Mouse (Mus musculus) hindbrain, embryonic 11.5 days (tissue): ENCODE results near the gene Ubtf. TPM values are rescaled to one million over a fixed set of nuclear protein-coding genes. Genes with fewer than 3 reads are reported as not detected.

Experiments
- ATAC-seq: fragments of 200-750 bp; cut with Nextera tagmentation; 2 replicates; pipeline ENCODE4 v1.8.0; 2017; ENCODE audit warnings: mild to moderate bottlenecking, moderate TSS enrichment, moderate library complexity; ENCODE audit not compliant: low FRiP score
- DNase-seq: peaks from one replicate; pipeline ENCODE4 v3.0.0-alpha.2; 2015; ENCODE audit warnings: low spot score
- H3K27ac ChIP-seq: fragments of 300-500 bp; sonication (generic); 2 replicates; pipeline ENCODE4 v1.5.1; 2014; ENCODE audit warnings: mild to moderate bottlenecking, low read depth, low read length
- H3K27me3 ChIP-seq: fragments of 300-500 bp; sonication (generic); 2 replicates; pipeline ENCODE4 v1.6.1; 2014; ENCODE audit warnings: mild to moderate bottlenecking, low read length, moderate library complexity, mixed read lengths; ENCODE audit not compliant: control insufficient read depth, insufficient read depth
- H3K36me3 ChIP-seq: fragments of 300-500 bp; sonication (generic); 2 replicates; pipeline ENCODE4 v1.6.1; 2014; ENCODE audit warnings: mild to moderate bottlenecking, low read length, moderate library complexity, mixed read lengths; ENCODE audit not compliant: control insufficient read depth, insufficient read depth
- H3K4me1 ChIP-seq: fragments of 300-500 bp; sonication (generic); replicated peaks from 2 replicates; pipeline ENCODE4 v1.6.1; 2014; ENCODE audit warnings: low read length, mixed read lengths; ENCODE audit not compliant: control insufficient read depth, insufficient read depth
- H3K4me2 ChIP-seq: fragments of 300-500 bp; sonication (generic); replicated peaks from 2 replicates; pipeline ENCODE4 v1.6.1; 2014; ENCODE audit warnings: mild to moderate bottlenecking, low read depth, low read length
- H3K4me3 ChIP-seq: fragments of 300-500 bp; sonication (generic); 2 replicates; pipeline ENCODE4 v1.5.1; 2014; ENCODE audit warnings: low read depth, low read length
- H3K9ac ChIP-seq: fragments of 300-500 bp; sonication (generic); 2 replicates; pipeline ENCODE4 v1.6.1; 2014; ENCODE audit warnings: low read depth, low read length
- H3K9me3 ChIP-seq: fragments of 300-500 bp; sonication (generic); 2 replicates; pipeline ENCODE4 v1.6.1; 2016; ENCODE audit warnings: low read length; ENCODE audit not compliant: control insufficient read depth
- WGBS: fragments of 180-500 bp; shearing (Covaris S2); extraction: QIAGEN DNeasy Blood & Tissue Kit; methylation state at CpG from one replicate; pipeline ENCODE4 v1.1.7; 2014; 5-methylcytosine and 5-hydroxymethylcytosine counted together
- polyA plus RNA-seq: library from polyadenylated mRNA; unstranded; fragments of >200 nt; fragmentation: Nextera tagmentation; extraction: Ambion mirVana; gene quantifications from 2 replicates; pipeline ENCODE4 v1.2.1, GENCODE M21; 2014

Gene Ubtf
- polyA plus RNA-seq, 1 experiment from 2014 or later, result 82.1 TPM

- H3K9me3 ChIP-seq, result no peaks in the 10 kb centered on the region
- no peaks in the 10 kb centered on the region for H3K4me1 ChIP-seq
- H3K4me2 ChIP-seq, result no peak overlapping the region
- ATAC-seq (no peak), DNase-seq (no peak)
- H3K27ac ChIP-seq, result no peak overlapping the region
- no peaks in the 10 kb centered on the region for H3K36me3 ChIP-seq
- no peak overlapping the region for H3K4me3 ChIP-seq
- no peaks in the 10 kb centered on the region for H3K27me3 ChIP-seq
- WGBS, result 88% methylated on average over 3 of the region's 3 CpGs
- no peak overlapping the region for H3K9ac ChIP-seq
Measured at GRCm38 (mm10) chr11:102349189-102349954, 29.8 kb upstream of the Ubtf start.

- WGBS, result 82% methylated on average over 11 of the region's 11 CpGs
- no peak for ATAC-seq
Measured at GRCm38 (mm10) chr11:102348771-102349170, 29.2 kb upstream of the Ubtf start.

GRCm38 (mm10) chr11:102348101-102348585 is 28.6 kb upstream of the Ubtf start:
- no peaks in the 10 kb centered on the region for H3K36me3 ChIP-seq
- ATAC-seq (no peak), DNase-seq (no peak)
- no peak overlapping the region for H3K4me3 ChIP-seq
- 87% methylated on average over 7 of the region's 7 CpGs for WGBS
- no peaks in the 10 kb centered on the region for H3K27me3 ChIP-seq
- H3K9me3 ChIP-seq, result no peaks in the 10 kb centered on the region
- H3K9ac ChIP-seq, result no peak overlapping the region
- H3K4me2 ChIP-seq, result no peak overlapping the region
- no peak overlapping the region for H3K27ac ChIP-seq
- H3K4me1 ChIP-seq, result no peaks in the 10 kb centered on the region

More at GRCm38 (mm10) chr11:102348771-102349170, 29.2 kb upstream of the Ubtf start:
- no peak overlapping the region for H3K9ac ChIP-seq
- no peak for DNase-seq
- no peaks in the 10 kb centered on the region for H3K4me1 ChIP-seq
- no peak overlapping the region for H3K4me3 ChIP-seq
- H3K27ac ChIP-seq, result no peak overlapping the region
- no peaks in the 10 kb centered on the region for H3K36me3 ChIP-seq
- no peak overlapping the region for H3K4me2 ChIP-seq
- no peaks in the 10 kb centered on the region for H3K27me3 ChIP-seq
- no peaks in the 10 kb centered on the region for H3K9me3 ChIP-seq

- Histone ChIP-seq H3K9ac (no peak overlapping the region), H3K27ac (no peak overlapping the region), H3K9me3 (no peaks in the 10 kb centered on the region), H3K4me2 (no peak overlapping the region), H3K27me3 (no peaks in the 10 kb centered on the region), H3K4me1 (no peaks in the 10 kb centered on the region), H3K36me3 (no peaks in the 10 kb centered on the region), H3K4me3 (no peak overlapping the region)
- 65% methylated on average over 5 of the region's 5 CpGs for WGBS
- ATAC-seq, result no peak
- DNase-seq, result no peak
Measured at GRCm38 (mm10) chr11:102347683-102348082, 28.1 kb upstream of the Ubtf start.

- DNase-seq (no peak), ATAC-seq (no peak)
- Histone ChIP-seq H3K27me3 (no peaks in the 10 kb centered on the region), H3K9me3 (no peaks in the 10 kb centered on the region), H3K4me1 (no peaks in the 10 kb centered on the region), H3K36me3 (no peaks in the 10 kb centered on the region), H3K9ac (no peak overlapping the region), H3K4me3 (no peak overlapping the region), H3K4me2 (no peak overlapping the region), H3K27ac (no peak overlapping the region)
- 69% methylated on average over 5 of the region's 5 CpGs for WGBS
Measured at GRCm38 (mm10) chr11:102346926-102347325, 27.4 kb upstream of the Ubtf start.

- H3K36me3 ChIP-seq, result no peaks in the 10 kb centered on the region
- no peaks in the 10 kb centered on the region for H3K4me1 ChIP-seq
- H3K27ac ChIP-seq, result no peak overlapping the region
- no peak for DNase-seq
- H3K27me3 ChIP-seq, result no peaks in the 10 kb centered on the region
- H3K9ac ChIP-seq, result no peak overlapping the region
- 89% methylated on average over 3 of the region's 3 CpGs for whole genome bisulfite sequencing
- no peaks in the 10 kb centered on the region for H3K9me3 ChIP-seq
- H3K4me3 ChIP-seq, result no peak overlapping the region
- no peak overlapping the region for H3K4me2 ChIP-seq
- no peak for ATAC-seq
Measured at GRCm38 (mm10) chr11:102344458-102344857, 24.9 kb upstream of the Ubtf start.

- no peaks in the 10 kb centered on the region for H3K27me3 ChIP-seq
- no peaks in the 10 kb centered on the region for H3K36me3 ChIP-seq
- no peak overlapping the region for H3K9ac ChIP-seq
- H3K27ac ChIP-seq, result no peak overlapping the region
- no peak overlapping the region for H3K4me3 ChIP-seq
- ATAC-seq (no peak), DNase-seq (no peak)
- H3K4me2 ChIP-seq, result no peak overlapping the region
- WGBS, result 73% methylated on average over 12 of the region's 12 CpGs
- no peaks in the 10 kb centered on the region for H3K9me3 ChIP-seq
- no peaks in the 10 kb centered on the region for H3K4me1 ChIP-seq
Measured at GRCm38 (mm10) chr11:102342742-102343141, 23.2 kb upstream of the Ubtf start.

- no peak overlapping the region for H3K27ac ChIP-seq
- H3K4me2 ChIP-seq, result no peak overlapping the region
- no peaks in the 10 kb centered on the region for H3K36me3 ChIP-seq
- no peak overlapping the region for H3K4me3 ChIP-seq
- WGBS, result 89% methylated on average over 4 of the region's 4 CpGs
- H3K27me3 ChIP-seq, result no peaks in the 10 kb centered on the region
- H3K9me3 ChIP-seq, result no peaks in the 10 kb centered on the region
- no peak for DNase-seq
- no peak for ATAC-seq
- no peak overlapping the region for H3K9ac ChIP-seq
- no peaks in the 10 kb centered on the region for H3K4me1 ChIP-seq
Measured at GRCm38 (mm10) chr11:102341101-102341500, 21.6 kb upstream of the Ubtf start.

GRCm38 (mm10) chr11:102339624-102340023 is 20.1 kb upstream of the Ubtf start:
- Histone ChIP-seq H3K4me1 (no peaks in the 10 kb centered on the region), H3K4me3 (no peak overlapping the region), H3K4me2 (no peak overlapping the region), H3K27me3 (no peaks in the 10 kb centered on the region), H3K9ac (no peak overlapping the region), H3K27ac (no peak overlapping the region), H3K36me3 (no peaks in the 10 kb centered on the region), H3K9me3 (no peaks in the 10 kb centered on the region)
- DNase-seq, result no peak
- no peak for ATAC-seq
- WGBS, result 51% methylated on average over 4 of the region's 4 CpGs
